Mouse (Mus musculus) hindbrain, embryonic 13.5 days (tissue): ENCODE results near the gene Ror1. TPM values are rescaled to one million over a fixed set of nuclear protein-coding genes. Genes with fewer than 3 reads are reported as not detected.

Experiments used
- ATAC-seq: fragments of 200-750 bp; cut with Nextera tagmentation; 2 replicates; pipeline ENCODE4 v1.8.0; 2017; ENCODE audit warnings: moderate TSS enrichment; ENCODE audit not compliant: low FRiP score
- H3K27ac ChIP-seq: fragments of 300-500 bp; sonication (generic); 2 replicates; pipeline ENCODE4 v1.5.1; 2015; ENCODE audit warnings: inconsistent platforms, mild to moderate bottlenecking, moderate library complexity
- H3K27me3 ChIP-seq: fragments of 300-500 bp; sonication (generic); 2 replicates; pipeline ENCODE4 v1.6.1; 2015; ENCODE audit warnings: mild to moderate bottlenecking, inconsistent platforms
- H3K36me3 ChIP-seq: fragments of 300-500 bp; sonication (generic); 2 replicates; pipeline ENCODE4 v1.6.1; 2015; ENCODE audit warnings: mild to moderate bottlenecking, inconsistent platforms
- H3K4me1 ChIP-seq: fragments of 300-500 bp; sonication (generic); replicated peaks from 2 replicates; pipeline ENCODE4 v1.6.1; 2015; ENCODE audit warnings: inconsistent platforms
- H3K4me2 ChIP-seq: fragments of 300-500 bp; sonication (generic); 2 replicates; pipeline ENCODE4 v1.6.1; 2015; ENCODE audit warnings: inconsistent platforms, mild to moderate bottlenecking, moderate library complexity
- H3K4me3 ChIP-seq: fragments of 300-500 bp; sonication (generic); 2 replicates; pipeline ENCODE4 v1.5.1; 2015; ENCODE audit warnings: mild to moderate bottlenecking, inconsistent platforms
- H3K9ac ChIP-seq: fragments of 300-500 bp; sonication (generic); 2 replicates; pipeline ENCODE4 v1.6.1; 2015; ENCODE audit warnings: mild to moderate bottlenecking, inconsistent platforms
- H3K9me3 ChIP-seq: fragments of 300-500 bp; sonication (generic); 2 replicates; pipeline ENCODE4 v1.6.1; 2016; ENCODE audit warnings: inconsistent platforms
- WGBS: fragments of 180-500 bp; shearing (Covaris S2); methylation state at CpG from one replicate; pipeline ENCODE4 v1.1.7; 2015; 5-methylcytosine and 5-hydroxymethylcytosine counted together
- polyA plus RNA-seq: library from polyadenylated mRNA; unstranded; fragments of >200 nt; fragmentation: Nextera tagmentation; extraction: Ambion mirVana; gene quantifications from 2 replicates; pipeline ENCODE4 v1.2.1, GENCODE M21; 2015

Ror1 gene
- polyA plus RNA-seq, 1 experiment from 2014 or later = 1.9 TPM

DNA sequence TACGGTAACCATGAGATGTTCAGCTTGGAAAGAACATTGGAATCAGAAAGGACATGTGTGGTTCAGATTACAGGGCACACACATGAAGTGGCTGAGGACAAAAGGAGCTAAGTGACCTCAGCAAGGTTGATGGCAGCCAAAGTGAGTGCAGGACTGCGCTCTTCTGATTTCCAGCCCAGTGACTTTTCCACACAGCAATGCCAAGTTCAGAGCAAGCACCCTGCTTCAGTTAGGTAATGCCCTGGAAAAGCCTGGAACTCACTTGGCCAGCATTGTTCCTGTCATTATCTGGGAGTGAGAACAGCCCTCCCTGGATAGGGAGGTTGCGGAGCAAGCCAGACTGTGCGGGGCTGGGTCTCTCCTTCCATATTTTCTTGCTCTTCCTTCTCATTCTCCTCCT, 299.8 kb downstream of the Ror1 start:
- 96% methylated on average over 4 of the region's 4 CpGs for WGBS
- ATAC-seq = no peak
- Histone ChIP-seq H3K36me3 (no peaks in the 10 kb centered on the region), H3K4me1 (no peaks in the 10 kb centered on the region), H3K27ac (no peak overlapping the region), H3K4me2 (no peak overlapping the region), H3K9ac (no peak overlapping the region), H3K27me3 (no peaks in the 10 kb centered on the region), H3K4me3 (no peak overlapping the region), H3K9me3 (no peaks in the 10 kb centered on the region)

- Histone ChIP-seq H3K4me2 (no peak overlapping the region), H3K36me3 (no peaks in the 10 kb centered on the region), H3K4me1 (no peaks in the 10 kb centered on the region), H3K4me3 (no peak overlapping the region), H3K27ac (no peak overlapping the region), H3K9ac (no peak overlapping the region), H3K27me3 (no peaks in the 10 kb centered on the region), H3K9me3 (no peaks in the 10 kb centered on the region)
- WGBS = 83% methylated on average over 3 of the region's 3 CpGs
- ATAC-seq = no peak
Observed at GRCm38 (mm10) chr4:100398079-100398478, 302.5 kb downstream of the Ror1 start.

DNA sequence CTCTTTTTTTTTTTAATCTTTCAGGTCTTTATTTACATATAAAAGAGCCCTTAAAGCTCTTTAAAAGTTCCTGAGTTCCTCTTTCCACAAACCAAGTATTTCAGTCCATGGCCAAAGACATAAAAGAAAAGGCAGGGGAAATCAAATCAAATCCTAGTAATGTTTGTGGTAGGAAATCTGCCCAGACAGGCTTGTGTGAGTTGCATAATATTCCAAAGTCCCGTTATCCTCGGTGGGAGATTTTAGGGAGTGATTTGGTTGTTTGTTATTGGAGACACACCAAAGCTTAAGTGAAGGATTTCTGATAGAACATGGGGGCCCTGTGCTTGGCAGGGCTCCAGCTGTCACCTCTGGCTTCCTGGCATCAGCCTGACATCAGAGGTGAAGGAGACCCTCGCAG, 305.5 kb downstream of the Ror1 start:
- Histone ChIP-seq H3K27me3 (no peaks in the 10 kb centered on the region), H3K9ac (no peak overlapping the region), H3K4me3 (no peak overlapping the region), H3K36me3 (no peaks in the 10 kb centered on the region), H3K4me2 (no peak overlapping the region), H3K27ac (no peak overlapping the region), H3K4me1 (no peaks in the 10 kb centered on the region), H3K9me3 (no peaks in the 10 kb centered on the region)
- 77% methylated on average over 3 of the region's 3 CpGs for WGBS
- ATAC-seq = no peak

DNA sequence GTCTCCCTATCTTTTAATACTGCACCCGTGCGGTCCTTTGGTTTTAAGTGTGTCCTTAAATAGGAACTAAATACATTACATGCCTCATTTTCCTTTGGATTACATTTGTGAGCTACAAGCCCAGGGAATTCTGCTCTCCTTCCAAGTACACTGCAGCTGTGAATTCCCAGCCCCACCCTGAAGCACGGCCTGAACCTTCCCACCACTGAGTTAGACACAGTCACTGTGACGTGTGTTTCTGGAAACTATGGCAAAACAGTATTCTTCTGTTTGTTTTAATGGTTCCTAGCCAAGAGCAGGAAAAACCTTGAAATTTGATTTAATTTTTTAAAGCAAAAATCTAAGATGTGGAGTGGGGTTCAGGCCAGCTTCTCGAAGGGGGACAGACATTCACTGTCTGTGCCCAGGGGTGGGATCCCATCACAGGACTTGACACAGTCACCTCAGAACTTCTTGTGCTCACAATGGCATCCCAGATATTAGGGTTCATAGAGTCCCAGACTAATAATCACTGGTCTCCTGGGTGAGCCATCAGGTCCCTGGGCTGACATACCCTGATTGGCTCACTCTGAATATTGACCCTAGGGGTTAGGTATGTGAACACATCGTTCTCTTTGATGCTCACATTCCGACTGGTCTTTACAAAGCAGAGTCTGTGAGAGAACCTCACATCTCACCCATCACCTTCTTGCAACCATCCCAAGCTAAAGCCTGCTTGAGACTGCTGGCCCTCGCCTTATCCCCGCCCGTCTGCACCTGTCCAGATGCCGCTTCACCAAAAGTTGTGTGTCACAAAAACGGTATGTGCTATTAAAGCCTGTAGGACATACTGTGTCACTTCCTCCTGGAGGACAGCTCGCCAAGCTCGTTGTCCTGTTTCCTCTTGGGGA, 306.2 kb downstream of the Ror1 start:
- H3K4me2 ChIP-seq = no peak overlapping the region
- no peak overlapping the region for H3K9ac ChIP-seq
- 90% methylated on average over 14 of the region's 14 CpGs for WGBS
- H3K27me3 ChIP-seq = no peaks in the 10 kb centered on the region
- H3K4me1 ChIP-seq = no peaks in the 10 kb centered on the region
- H3K9me3 ChIP-seq = no peaks in the 10 kb centered on the region
- no peak overlapping the region for H3K4me3 ChIP-seq
- H3K27ac ChIP-seq = no peak overlapping the region
- ATAC-seq = no peak
- H3K36me3 ChIP-seq = no peaks in the 10 kb centered on the region

- H3K27ac ChIP-seq = no peak overlapping the region
- no peak overlapping the region for H3K4me2 ChIP-seq
- H3K36me3 ChIP-seq = no peaks in the 10 kb centered on the region
- 0 out of 2 replicates have a peak, but pooled peaks cover 5% of the 10 kb centered on the region for H3K4me1 ChIP-seq
- ATAC-seq = no peak
- no peaks in the 10 kb centered on the region for H3K27me3 ChIP-seq
- H3K9ac ChIP-seq = no peak overlapping the region
- 35% methylated on average over 9 of the region's 9 CpGs for WGBS
- no peaks in the 10 kb centered on the region for H3K9me3 ChIP-seq
- no peak overlapping the region for H3K4me3 ChIP-seq
Observed at GRCm38 (mm10) chr4:100407261-100407874, 311.8 kb downstream of the Ror1 start.

- H3K36me3 ChIP-seq = no peaks in the 10 kb centered on the region
- no peak for ATAC-seq
- no peaks in the 10 kb centered on the region for H3K9me3 ChIP-seq
- 80% methylated on average over 8 of the region's 8 CpGs for WGBS
- H3K4me3 ChIP-seq = no peak overlapping the region
- H3K27ac ChIP-seq = no peak overlapping the region
- H3K4me1 ChIP-seq = 0 out of 2 replicates have a peak, but pooled peaks cover 5% of the 10 kb centered on the region
- no peak overlapping the region for H3K9ac ChIP-seq
- no peaks in the 10 kb centered on the region for H3K27me3 ChIP-seq
- H3K4me2 ChIP-seq = no peak overlapping the region
Observed at GRCm38 (mm10) chr4:100409521-100409920, 313.9 kb downstream of the Ror1 start.

DNA sequence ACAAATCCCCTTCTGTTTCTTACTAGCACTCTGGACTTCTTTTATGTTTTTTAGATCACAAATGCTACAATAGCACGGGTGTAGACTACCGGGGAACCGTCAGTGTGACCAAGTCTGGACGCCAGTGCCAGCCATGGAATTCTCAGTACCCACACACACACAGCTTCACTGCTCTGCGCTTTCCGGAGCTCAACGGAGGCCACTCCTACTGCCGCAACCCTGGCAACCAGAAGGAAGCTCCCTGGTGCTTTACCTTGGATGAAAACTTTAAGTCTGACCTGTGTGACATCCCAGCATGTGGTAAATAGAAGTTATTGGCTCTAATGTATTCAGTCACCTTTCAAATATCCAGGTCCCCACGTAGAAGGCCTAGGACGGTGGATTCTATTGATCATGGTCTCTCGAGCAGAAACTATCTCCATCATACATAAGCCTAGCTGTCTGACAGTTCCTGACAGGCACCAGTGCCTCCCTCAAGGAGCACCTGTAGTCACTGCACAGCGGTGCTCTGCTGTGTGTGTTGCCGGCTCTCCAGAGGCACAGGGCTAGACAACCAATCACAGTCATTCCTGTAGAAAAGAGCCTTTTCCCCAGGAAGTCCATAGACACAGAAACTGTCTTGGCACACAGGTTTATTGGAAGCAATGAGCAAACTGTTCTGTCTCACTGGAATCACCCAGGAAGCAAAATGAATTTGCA, 316.4 kb downstream of the Ror1 start:
- Histone ChIP-seq H3K4me3 (no peak overlapping the region), H3K27me3 (no peaks in the 10 kb centered on the region), H3K4me2 (no peak overlapping the region), H3K9ac (no peak overlapping the region), H3K9me3 (no peaks in the 10 kb centered on the region), H3K27ac (no peak overlapping the region), H3K4me1 (0 out of 2 replicates have a peak, but pooled peaks cover 5% of the 10 kb centered on the region), H3K36me3 (no peaks in the 10 kb centered on the region)
- ATAC-seq = peak; percentile 63; the same call in 1 of the 2 replicates
- WGBS = 44% methylated on average over 13 of the region's 13 CpGs

- peaks cover 5% of the 10 kb centered on the region for H3K4me1 ChIP-seq
- no peaks in the 10 kb centered on the region for H3K36me3 ChIP-seq
- no peaks in the 10 kb centered on the region for H3K27me3 ChIP-seq
- H3K9ac ChIP-seq = no peak overlapping the region
- no peak overlapping the region for H3K4me2 ChIP-seq
- no peak overlapping the region; the same call in 1 of the 2 replicates for H3K27ac ChIP-seq
- H3K9me3 ChIP-seq = no peaks in the 10 kb centered on the region
- no peak overlapping the region for H3K4me3 ChIP-seq
- WGBS = 17% methylated on average over 3 of the region's 3 CpGs
- ATAC-seq = no peak
Observed at GRCm38 (mm10) chr4:100422756-100423155, 327.2 kb downstream of the Ror1 start.

DNA sequence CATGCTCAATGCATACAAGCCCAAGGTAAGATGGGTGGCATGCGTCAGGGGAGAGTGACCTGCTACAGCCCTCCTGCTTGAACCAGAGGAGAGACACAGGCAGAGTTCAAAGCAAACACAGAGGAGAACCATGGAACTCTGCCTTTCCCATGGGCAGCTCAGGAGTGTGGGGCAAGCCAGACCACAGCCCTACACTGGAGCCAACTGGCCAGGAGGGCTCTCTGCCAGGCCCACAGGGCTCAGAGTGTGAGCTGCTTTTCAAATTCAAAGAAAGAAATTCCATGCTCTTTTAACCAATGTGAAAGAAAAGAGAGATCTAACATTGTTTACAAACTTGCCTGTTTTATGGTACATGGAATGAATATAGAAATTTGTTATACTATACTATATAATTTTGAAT, 330.5 kb downstream of the Ror1 start:
- Histone ChIP-seq H3K27me3 (no peaks in the 10 kb centered on the region), H3K4me2 (no peak overlapping the region), H3K4me1 (peaks cover 5% of the 10 kb centered on the region), H3K27ac (no peak overlapping the region), H3K4me3 (no peak overlapping the region), H3K36me3 (no peaks in the 10 kb centered on the region), H3K9me3 (no peaks in the 10 kb centered on the region), H3K9ac (no peak overlapping the region)
- WGBS = 90% methylated on average over 1 of the region's 1 CpGs
- ATAC-seq = no peak

- H3K27me3 ChIP-seq = no peaks in the 10 kb centered on the region
- 85% methylated on average over 2 of the region's 2 CpGs for WGBS
- no peaks in the 10 kb centered on the region for H3K9me3 ChIP-seq
- no peak overlapping the region for H3K9ac ChIP-seq
- H3K4me3 ChIP-seq = no peak overlapping the region
- no peaks in the 10 kb centered on the region for H3K4me1 ChIP-seq
- ATAC-seq = no peak
- no peak overlapping the region for H3K4me2 ChIP-seq
- H3K27ac ChIP-seq = no peak overlapping the region
- no peaks in the 10 kb centered on the region for H3K36me3 ChIP-seq
Observed at GRCm38 (mm10) chr4:100429371-100429900, 333.8 kb downstream of the Ror1 start.

DNA sequence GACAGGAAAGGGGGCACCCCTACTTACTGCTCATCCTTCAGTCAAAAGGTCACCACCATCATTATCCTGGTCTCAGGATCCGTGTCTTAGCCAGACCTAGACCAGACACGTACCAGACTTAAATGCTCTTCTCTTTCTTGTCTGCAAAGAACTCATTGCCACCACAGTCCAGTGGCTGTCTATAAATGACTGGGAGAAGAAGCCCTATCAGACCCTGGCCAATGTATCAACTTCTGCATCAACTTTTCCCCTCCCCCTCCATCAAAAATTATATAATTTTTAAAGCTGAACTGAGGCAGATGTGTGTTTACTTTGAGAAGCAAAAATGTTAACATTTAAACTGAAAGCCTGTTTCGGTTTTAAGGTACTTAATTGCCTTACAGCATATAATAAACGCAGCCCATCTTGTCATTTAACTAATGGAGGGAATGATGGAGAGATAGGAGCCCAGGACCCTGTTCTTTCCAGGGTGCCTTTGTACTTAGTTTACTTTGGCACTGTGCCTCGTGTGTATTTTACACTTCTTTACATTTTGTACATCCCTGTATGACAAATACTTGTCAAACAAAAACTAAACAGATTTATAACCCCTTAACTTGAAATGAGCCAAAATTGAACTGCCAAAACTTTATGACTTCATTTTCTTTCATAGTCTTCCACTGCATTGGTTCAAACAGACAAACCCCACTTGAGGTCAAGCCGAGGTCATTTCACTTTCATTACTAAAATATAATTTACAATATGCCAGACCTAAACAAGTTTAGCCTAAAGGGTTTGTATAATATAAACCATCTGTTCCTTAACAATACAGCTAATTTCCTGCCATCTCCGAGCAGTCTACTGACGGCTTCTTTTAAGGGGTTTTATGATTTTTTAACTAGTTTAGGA, 339.9 kb downstream of the Ror1 start:
- no peaks in the 10 kb centered on the region for H3K9me3 ChIP-seq
- H3K27me3 ChIP-seq = no peaks in the 10 kb centered on the region
- H3K27ac ChIP-seq = no peak overlapping the region
- H3K4me3 ChIP-seq = no peak overlapping the region
- H3K36me3 ChIP-seq = no peaks in the 10 kb centered on the region
- H3K4me1 ChIP-seq = no peaks in the 10 kb centered on the region
- no peak for ATAC-seq
- WGBS = 74% methylated on average over 8 of the region's 8 CpGs
- no peak overlapping the region for H3K4me2 ChIP-seq
- H3K9ac ChIP-seq = no peak overlapping the region
